ENCODE assay signal across 8 mouse cellular contexts in genomic region chr17:50293241-50293731, GRCm38 (mm10). TPM values are rescaled to one million over a fixed set of nuclear protein-coding genes. Genes with fewer than 3 reads are reported as not detected.
A peak's percentile ranks its signal among the peaks of the same experiment; 100 is the strongest.
DNase-seq lines count a peak whose midpoint lies in the region; ATAC-seq and TF ChIP-seq lines count a peak whose summit lies in the region.

Gene Dazl (minus strand): TSS chr17:50293636.

- TF ChIP-seq CTCF in lung, embryonic 14.5 days (IDR thresholded peaks at IDR 0.05; ENCODE audit: low read depth), result 0 out of 2 replicates have a peak, but pooled peaks have one; percentile 3

- peak within 1 kb of the TSS; percentile 37 for H3K4me3 ChIP-seq in lung, embryonic 14.5 days (ENCODE audit: low read depth, low read length)
- peak within 1 kb of the TSS; percentile 45 for H3K4me3 ChIP-seq in hindbrain, embryonic 12.5 days
- H3K4me3 ChIP-seq in midbrain, embryonic 13.5 days (replicated peaks), result peak within 1 kb of the TSS; percentile 44

- no peaks in the 10 kb centered on the region for H3K4me1 ChIP-seq in lung, embryonic 14.5 days (ENCODE audit: insufficient read depth)
- H3K4me1 ChIP-seq in hindbrain, embryonic 12.5 days, result no peaks in the 10 kb centered on the region
- no peaks in the 10 kb centered on the region for H3K4me1 ChIP-seq in midbrain, embryonic 13.5 days (replicated peaks)

- no peak for DNase-seq in cerebellum, adult 9-11 months
- no peak for DNase-seq in lung, embryonic 14.5 days
- no peak for DNase-seq in lung, postnatal 10 days
- DNase-seq in T-cell, adult 2 months (ENCODE audit: low spot score), result no peak

- peak; percentile 16 for ATAC-seq in cerebellum, adult (ENCODE audit: insufficient number of reproducible peaks, low FRiP score, low TSS enrichment)
- peak; percentile 7; the same call in 1 of the 2 replicates for ATAC-seq in lung, embryonic 14.5 days (ENCODE audit: insufficient read depth)
- peak; percentile 18 for ATAC-seq in hindbrain, embryonic 12.5 days (ENCODE audit: low FRiP score)
- peak; percentile 15 for ATAC-seq in midbrain, embryonic 13.5 days
- no peak; the same call in 1 of the 2 replicates for ATAC-seq in erythroid progenitor cell, adult 5-6 weeks (replicated peaks; ENCODE audit: low FRiP score, poor library complexity, severe bottlenecking)

- peaks cover 14% of the 10 kb centered on the region for H3K9me3 ChIP-seq in lung, embryonic 14.5 days (ENCODE audit: low read depth, low read length)
- H3K9me3 ChIP-seq in hindbrain, embryonic 12.5 days (replicated peaks), result peaks cover 14% of the 10 kb centered on the region
- peaks cover 10% of the 10 kb centered on the region; the same call in 1 of the 2 replicates for H3K9me3 ChIP-seq in midbrain, embryonic 13.5 days

- 91% methylated on average over 43 of the region's 43 CpGs for WGBS in lung, embryonic 14.5 days
- WGBS in hindbrain, embryonic 12.5 days, result 93% methylated on average over 41 of the region's 43 CpGs
- WGBS in midbrain, embryonic 13.5 days, result 92% methylated on average over 43 of the region's 43 CpGs

- peak within 1 kb of the TSS; percentile 63 for H3K9ac ChIP-seq in lung, embryonic 14.5 days
- H3K9ac ChIP-seq in hindbrain, embryonic 12.5 days, result peak within 1 kb of the TSS; percentile 49
- H3K9ac ChIP-seq in midbrain, embryonic 13.5 days (replicated peaks), result peak within 1 kb of the TSS; percentile 59

- no peaks in the 10 kb centered on the region for H3K27me3 ChIP-seq in lung, embryonic 14.5 days (ENCODE audit: insufficient read depth, low read length)
- H3K27me3 ChIP-seq in hindbrain, embryonic 12.5 days, result no peaks in the 10 kb centered on the region
- no peaks in the 10 kb centered on the region for H3K27me3 ChIP-seq in midbrain, embryonic 13.5 days

- peak within 1 kb of the TSS; percentile 80 for H3K27ac ChIP-seq in lung, embryonic 14.5 days (ENCODE audit: low read depth)
- peak within 1 kb of the TSS; percentile 64; the same call in 1 of the 2 replicates for H3K27ac ChIP-seq in hindbrain, embryonic 12.5 days
- no peak within 1 kb of the TSS for H3K27ac ChIP-seq in midbrain, embryonic 13.5 days

- no peaks in the 10 kb centered on the region for H3K36me3 ChIP-seq in lung, embryonic 14.5 days (ENCODE audit: insufficient read depth)
- H3K36me3 ChIP-seq in hindbrain, embryonic 12.5 days, result 0 out of 2 replicates have a peak, but pooled peaks cover 2% of the 10 kb centered on the region
- no peaks in the 10 kb centered on the region; the same call in 1 of the 2 replicates for H3K36me3 ChIP-seq in midbrain, embryonic 13.5 days

- peak within 1 kb of the TSS; percentile 61 for H3K4me2 ChIP-seq in lung, embryonic 14.5 days
- H3K4me2 ChIP-seq in hindbrain, embryonic 12.5 days (replicated peaks), result peak within 1 kb of the TSS; percentile 58
- peak within 1 kb of the TSS; percentile 53 for H3K4me2 ChIP-seq in midbrain, embryonic 13.5 days (replicated peaks)

RNA-seq across cellular contexts. Expression of gene Dazl, which starts in this region (rescaled TPM):
- polyA plus RNA-seq in lung, embryonic 14.5 days (2014; fragmentation: Nextera tagmentation; extraction: Ambion mirVana), result 0.30 TPM in 1 of 2 replicates, not detected in the other
- polyA plus RNA-seq in hindbrain, embryonic 12.5 days (2016; fragmentation: Nextera tagmentation; extraction: Ambion mirVana), result 0.18 and 0.59 TPM in 2 replicates
- 0.27 and 0.30 TPM in 2 replicates for polyA plus RNA-seq in midbrain, embryonic 13.5 days (2015; fragmentation: Nextera tagmentation; extraction: Ambion mirVana)
- total RNA-seq in erythroid progenitor cell, adult 5-6 weeks (2015; ENCODE audit: low replicate concordance), result not detected in 2 replicates
- not detected in 2 replicates for total RNA-seq in erythroid progenitor cell, adult 5-6 weeks (2017; ENCODE audit: low replicate concordance)

Comparison
In these comparisons a context has a peak if more than half of its experiments do, and no peak if none do; other contexts are left out.
1. Peak in ATAC-seq, H3K4me3 ChIP-seq, H3K27ac ChIP-seq, H3K9ac ChIP-seq and H3K4me2 ChIP-seq in lung, embryonic 14.5 days; RNA of the gene not detected or under 1 TPM.
2. Peak in ATAC-seq, H3K4me3 ChIP-seq, H3K27ac ChIP-seq, H3K9ac ChIP-seq and H3K4me2 ChIP-seq in hindbrain, embryonic 12.5 days; RNA of the gene not detected or under 1 TPM.
3. Peak in ATAC-seq, H3K4me3 ChIP-seq, H3K9ac ChIP-seq and H3K4me2 ChIP-seq in midbrain, embryonic 13.5 days; RNA of the gene not detected or under 1 TPM.